Mouse (Mus musculus): ENCODE results near the gene Pigs. TPM values are rescaled to one million over a fixed set of nuclear protein-coding genes. Genes with fewer than 3 reads are reported as not detected.

Pigs gene
- 96.0 and 116 TPM in 2 replicates for polyA plus RNA-seq (2012; rRNA removed)

GRCm38 (mm10) chr11:78327634-78328511 is at the start of gene Pigs:
Pigs (plus strand) TSS chr11:78328415.

GRCm38 (mm10) chr11:78290654-78291053 is 37.6 kb upstream of the Pigs start, which contains the start of gene BC030499:
BC030499 (plus strand) TSS chr11:78290841.

GRCm38 (mm10) chr11:78301357-78302084 is 26.7 kb upstream of the Pigs start, which contains the start of gene Spag5:
Spag5 (plus strand) TSS chr11:78301529.

GRCm38 (mm10) chr11:78322860-78323259 is 5.4 kb upstream of the Pigs start, which contains the start of gene Aldoc:
Aldoc (plus strand) TSS chr11:78322968.

GRCm38 (mm10) chr11:78343381-78344327 is 15.4 kb downstream of the Pigs start, which contains the start of gene Unc119:
Unc119 (plus strand) TSS chr11:78343482.

GRCm38 (mm10) chr11:78386508-78387043 is 58.4 kb downstream of the Pigs start, which contains the start of gene Foxn1:
Foxn1 (minus strand) TSS chr11:78386558.

Other genes starting within 250 kb of the Pigs start
- 25.8 and 27.9 TPM in 2 replicates for gene Eral1, start 248.0 kb upstream of the Pigs start, polyA plus RNA-seq (2012; rRNA removed)
- 14.6 and 14.8 TPM in 2 replicates for gene Fam222b, start 233.8 kb upstream of the Pigs start, polyA plus RNA-seq (2012; rRNA removed)
- 141 and 147 TPM in 2 replicates for gene Traf4, start 162.8 kb upstream of the Pigs start, polyA plus RNA-seq (2012; rRNA removed)
- 22.3 and 22.8 TPM in 2 replicates for gene Nek8, start 151.7 kb upstream of the Pigs start, polyA plus RNA-seq (2012; rRNA removed)
- gene Tlcd1, start 151.7 kb upstream of the Pigs start, polyA plus RNA-seq (2012; rRNA removed), result 42.4 and 46.5 TPM in 2 replicates
- gene Rpl23a, start 144.8 kb upstream of the Pigs start, polyA plus RNA-seq (2012; rRNA removed), result 91.3 and 145 TPM in 2 replicates
- gene Rab34, start 140.0 kb upstream of the Pigs start, polyA plus RNA-seq (2012; rRNA removed), result 29.9 and 32.3 TPM in 2 replicates
- 0.30 and 0.80 TPM in 2 replicates for gene Proca1, start 135.0 kb upstream of the Pigs start, polyA plus RNA-seq (2012; rRNA removed)
- gene Sdf2, start 82.7 kb upstream of the Pigs start, polyA plus RNA-seq (2012; rRNA removed), result 109 and 111 TPM in 2 replicates
- 17.3 and 23.4 TPM in 2 replicates for gene Supt6, start 82.4 kb upstream of the Pigs start, polyA plus RNA-seq (2012; rRNA removed)
- gene 2610507B11Rik, start 66.7 kb upstream of the Pigs start, polyA plus RNA-seq (2012; rRNA removed), result 65.5 and 85.1 TPM in 2 replicates
- 0.22 and 0.34 TPM in 2 replicates for gene BC030499, start 37.6 kb upstream of the Pigs start, polyA plus RNA-seq (2012; rRNA removed)
- 8.6 and 9.4 TPM in 2 replicates for gene Spag5, start 26.9 kb upstream of the Pigs start, polyA plus RNA-seq (2012; rRNA removed)
- gene Aldoc, start 5.4 kb upstream of the Pigs start, polyA plus RNA-seq (2012; rRNA removed), result 16.8 and 18.5 TPM in 2 replicates
- gene Unc119, start 15.1 kb downstream of the Pigs start, polyA plus RNA-seq (2012; rRNA removed), result 90.9 and 94.8 TPM in 2 replicates
- 0.86 and 1.3 TPM in 2 replicates for gene Foxn1, start 58.1 kb downstream of the Pigs start, polyA plus RNA-seq (2012; rRNA removed)
- gene Slc13a2, start 93.8 kb downstream of the Pigs start, polyA plus RNA-seq (2012; rRNA removed), result 243 and 292 TPM in 2 replicates
- gene Slc46a1, start 137.3 kb downstream of the Pigs start, polyA plus RNA-seq (2012; rRNA removed), result 56.5 and 74.1 TPM in 2 replicates
- 0.83 and 1.00 TPM in 2 replicates for gene Sarm1, start 169.3 kb downstream of the Pigs start, polyA plus RNA-seq (2012; rRNA removed)
- 2.4 and 6.1 TPM in 2 replicates for gene Vtn, start 170.7 kb downstream of the Pigs start, polyA plus RNA-seq (2012; rRNA removed)
- gene Sebox, start 175.0 kb downstream of the Pigs start, polyA plus RNA-seq (2012; rRNA removed), result not detected in 2 replicates
- gene Tmem199, start 183.8 kb downstream of the Pigs start, polyA plus RNA-seq (2012; rRNA removed), result 6.8 and 8.4 TPM in 2 replicates
- gene Poldip2, start 183.8 kb downstream of the Pigs start, polyA plus RNA-seq (2012; rRNA removed), result 37.7 and 42.1 TPM in 2 replicates
- 45.7 and 46.7 TPM in 2 replicates for gene Tnfaip1, start 207.9 kb downstream of the Pigs start, polyA plus RNA-seq (2012; rRNA removed)
- gene Ift20, start 207.9 kb downstream of the Pigs start, polyA plus RNA-seq (2012; rRNA removed), result 64.5 and 70.4 TPM in 2 replicates
- gene Tmem97, start 222.4 kb downstream of the Pigs start, polyA plus RNA-seq (2012; rRNA removed), result 45.0 and 66.3 TPM in 2 replicates

All from colon, adult 2 months (tissue).